Mouse (Mus musculus): ENCODE results near the gene Nup37. TPM values are rescaled to one million over a fixed set of nuclear protein-coding genes. Genes with fewer than 3 reads are reported as not detected.

Nup37 gene
- polyA plus RNA-seq (2016; fragmentation: Nextera tagmentation; extraction: Ambion mirVana), result 39.0 and 42.4 TPM in 2 replicates

GRCm38 (mm10) chr10:88146707-88147477, at the start of gene Nup37, which contains the start of gene Parpbp:
Gene Nup37 (plus strand): TSS chr10:88146992.
Gene Parpbp (minus strand): TSS chr10:88146941.
- 1% methylated on average over 52 of the region's 53 CpGs for whole genome bisulfite sequencing
- H3K36me3 ChIP-seq, result peaks cover 34% of the 10 kb centered on the region
- no peaks in the 10 kb centered on the region for H3K9me3 ChIP-seq (replicated peaks)
- peaks cover 15% of the 10 kb centered on the region for H3K4me1 ChIP-seq (replicated peaks)
- H3K4me2 ChIP-seq, result peak within 1 kb of the TSS; percentile 74
- peak within 1 kb of the TSS; percentile 79 for H3K4me3 ChIP-seq
- peak within 1 kb of the TSS; percentile 82 for H3K9ac ChIP-seq
- peak within 1 kb of the TSS; percentile 42; the same call in 1 of the 2 replicates for H3K27ac ChIP-seq (ENCODE audit: poor library complexity, severe bottlenecking)
- peak; percentile 94 for ATAC-seq (ENCODE audit: insufficient number of reproducible peaks, low FRiP score)
- H3K27me3 ChIP-seq (replicated peaks), result no peaks in the 10 kb centered on the region

- Histone ChIP-seq H3K4me1 (replicated peaks) (no peaks in the 10 kb centered on the region), H3K27ac (ENCODE audit: poor library complexity, severe bottlenecking) (no peak overlapping the region), H3K9me3 (replicated peaks) (no peaks in the 10 kb centered on the region), H3K27me3 (replicated peaks) (no peaks in the 10 kb centered on the region), H3K9ac (no peak overlapping the region), H3K36me3 (peaks cover 9% of the 10 kb centered on the region), H3K4me2 (no peak overlapping the region), H3K4me3 (no peak overlapping the region)
- no peak for ATAC-seq (ENCODE audit: insufficient number of reproducible peaks, low FRiP score)
- 95% methylated on average over 2 of the region's 2 CpGs for WGBS
Observed at GRCm38 (mm10) chr10:88106169-88106568, 40.6 kb upstream of the Nup37 start.

GRCm38 (mm10) chr10:88113290-88113689, 33.5 kb upstream of the Nup37 start:
- H3K27ac ChIP-seq (ENCODE audit: poor library complexity, severe bottlenecking), result no peak overlapping the region
- no peaks in the 10 kb centered on the region for H3K9me3 ChIP-seq (replicated peaks)
- H3K27me3 ChIP-seq (replicated peaks), result no peaks in the 10 kb centered on the region
- WGBS, result 85% methylated on average over 2 of the region's 2 CpGs
- ATAC-seq (ENCODE audit: insufficient number of reproducible peaks, low FRiP score), result no peak
- no peak overlapping the region for H3K4me2 ChIP-seq
- H3K9ac ChIP-seq, result no peak overlapping the region
- no peak overlapping the region for H3K4me3 ChIP-seq
- no peaks in the 10 kb centered on the region for H3K4me1 ChIP-seq (replicated peaks)
- peaks cover 15% of the 10 kb centered on the region for H3K36me3 ChIP-seq

GRCm38 (mm10) chr10:88119721-88120120, 27.1 kb upstream of the Nup37 start:
- no peak overlapping the region for H3K4me2 ChIP-seq
- peaks cover 7% of the 10 kb centered on the region; the same call in 1 of the 2 replicates for H3K36me3 ChIP-seq
- no peaks in the 10 kb centered on the region for H3K27me3 ChIP-seq (replicated peaks)

GRCm38 (mm10) chr10:88135630-88136029, 11.2 kb upstream of the Nup37 start:
- Histone ChIP-seq H3K27ac (ENCODE audit: poor library complexity, severe bottlenecking) (no peak overlapping the region), H3K4me1 (replicated peaks) (no peaks in the 10 kb centered on the region), H3K36me3 (peaks cover 18% of the 10 kb centered on the region), H3K9me3 (replicated peaks) (no peaks in the 10 kb centered on the region), H3K9ac (no peak overlapping the region), H3K27me3 (replicated peaks) (no peaks in the 10 kb centered on the region), H3K4me2 (no peak overlapping the region), H3K4me3 (no peak overlapping the region)
- 93% methylated on average over 16 of the region's 16 CpGs for WGBS
- no peak for ATAC-seq (ENCODE audit: insufficient number of reproducible peaks, low FRiP score)

More at GRCm38 (mm10) chr10:88119721-88120120, 27.1 kb upstream of the Nup37 start:
- ATAC-seq (ENCODE audit: insufficient number of reproducible peaks, low FRiP score), result no peak
- Histone ChIP-seq H3K4me1 (replicated peaks) (no peaks in the 10 kb centered on the region), H3K4me3 (no peak overlapping the region), H3K27ac (ENCODE audit: poor library complexity, severe bottlenecking) (no peak overlapping the region), H3K9me3 (replicated peaks) (no peaks in the 10 kb centered on the region), H3K9ac (no peak overlapping the region)

GRCm38 (mm10) chr10:88146187-88146586, 605 bp upstream of the Nup37 start:
- Histone ChIP-seq H3K36me3 (peaks cover 29% of the 10 kb centered on the region), H3K27me3 (replicated peaks) (no peaks in the 10 kb centered on the region), H3K27ac (ENCODE audit: poor library complexity, severe bottlenecking) (no peak overlapping the region), H3K9me3 (replicated peaks) (no peaks in the 10 kb centered on the region), H3K4me2 (peak overlapping the region; percentile 74), H3K4me1 (replicated peaks) (peaks cover 15% of the 10 kb centered on the region), H3K9ac (peak overlapping the region; percentile 82), H3K4me3 (peak overlapping the region; percentile 79)
- WGBS, result 17% methylated on average over 7 of the region's 7 CpGs
- ATAC-seq (ENCODE audit: insufficient number of reproducible peaks, low FRiP score), result 0 out of 2 replicates have a peak, but pooled peaks have one; percentile 4

- no peak for ATAC-seq (ENCODE audit: insufficient number of reproducible peaks, low FRiP score)
- peaks cover 54% of the 10 kb centered on the region for H3K36me3 ChIP-seq
Observed at GRCm38 (mm10) chr10:88150381-88150780, 3.6 kb downstream of the Nup37 start.

GRCm38 (mm10) chr10:88151658-88152057, 4.9 kb downstream of the Nup37 start:
- peaks cover 60% of the 10 kb centered on the region for H3K36me3 ChIP-seq
- H3K9me3 ChIP-seq (replicated peaks), result no peaks in the 10 kb centered on the region
- no peaks in the 10 kb centered on the region for H3K27me3 ChIP-seq (replicated peaks)
- H3K27ac ChIP-seq (ENCODE audit: poor library complexity, severe bottlenecking), result no peak overlapping the region
- no peak overlapping the region for H3K4me2 ChIP-seq
- 77% methylated on average over 6 of the region's 6 CpGs for WGBS
- no peak for ATAC-seq (ENCODE audit: insufficient number of reproducible peaks, low FRiP score)
- H3K9ac ChIP-seq, result no peak overlapping the region
- H3K4me3 ChIP-seq, result no peak overlapping the region
- no peaks in the 10 kb centered on the region for H3K4me1 ChIP-seq (replicated peaks)

More at GRCm38 (mm10) chr10:88150381-88150780, 3.6 kb downstream of the Nup37 start:
- Histone ChIP-seq H3K27ac (ENCODE audit: poor library complexity, severe bottlenecking) (no peak overlapping the region), H3K27me3 (replicated peaks) (no peaks in the 10 kb centered on the region), H3K4me2 (no peak overlapping the region), H3K9ac (no peak overlapping the region), H3K4me3 (no peak overlapping the region), H3K4me1 (replicated peaks) (peaks cover 10% of the 10 kb centered on the region), H3K9me3 (replicated peaks) (no peaks in the 10 kb centered on the region)
- 84% methylated on average over 4 of the region's 4 CpGs for WGBS

- H3K9ac ChIP-seq, result no peak overlapping the region
- H3K36me3 ChIP-seq, result peaks cover 44% of the 10 kb centered on the region
- WGBS, result 98% methylated on average over 2 of the region's 2 CpGs
- H3K27me3 ChIP-seq (replicated peaks), result no peaks in the 10 kb centered on the region
- no peaks in the 10 kb centered on the region for H3K9me3 ChIP-seq (replicated peaks)
- no peak overlapping the region for H3K4me2 ChIP-seq
- no peak overlapping the region for H3K4me3 ChIP-seq
- H3K4me1 ChIP-seq (replicated peaks), result no peaks in the 10 kb centered on the region
- no peak overlapping the region for H3K27ac ChIP-seq (ENCODE audit: poor library complexity, severe bottlenecking)
- no peak for ATAC-seq (ENCODE audit: insufficient number of reproducible peaks, low FRiP score)
Observed at GRCm38 (mm10) chr10:88162096-88162495, 15.3 kb downstream of the Nup37 start.

- H3K4me1 ChIP-seq (replicated peaks), result no peaks in the 10 kb centered on the region
- H3K9me3 ChIP-seq (replicated peaks), result no peaks in the 10 kb centered on the region
- no peak for ATAC-seq (ENCODE audit: insufficient number of reproducible peaks, low FRiP score)
- H3K27me3 ChIP-seq (replicated peaks), result no peaks in the 10 kb centered on the region
- H3K4me3 ChIP-seq, result no peak overlapping the region
- H3K36me3 ChIP-seq, result peaks cover 44% of the 10 kb centered on the region
- no peak overlapping the region for H3K4me2 ChIP-seq
- WGBS, result 97% methylated on average over 5 of the region's 5 CpGs
- no peak overlapping the region for H3K27ac ChIP-seq (ENCODE audit: poor library complexity, severe bottlenecking)
- no peak overlapping the region for H3K9ac ChIP-seq
Observed at GRCm38 (mm10) chr10:88162676-88163075, 15.9 kb downstream of the Nup37 start.

- no peak for ATAC-seq (ENCODE audit: insufficient number of reproducible peaks, low FRiP score)
- H3K4me3 ChIP-seq, result no peak overlapping the region
- no peaks in the 10 kb centered on the region for H3K27me3 ChIP-seq (replicated peaks)
- H3K4me2 ChIP-seq, result no peak overlapping the region
- 95% methylated on average over 3 of the region's 3 CpGs for WGBS
- peaks cover 28% of the 10 kb centered on the region for H3K36me3 ChIP-seq
- no peak overlapping the region for H3K27ac ChIP-seq (ENCODE audit: poor library complexity, severe bottlenecking)
- no peaks in the 10 kb centered on the region for H3K4me1 ChIP-seq (replicated peaks)
- H3K9ac ChIP-seq, result no peak overlapping the region
- no peaks in the 10 kb centered on the region for H3K9me3 ChIP-seq (replicated peaks)
Observed at GRCm38 (mm10) chr10:88166158-88166557, 19.4 kb downstream of the Nup37 start.
